Mouse (Mus musculus) brain, embryonic 14.5 days (tissue): ENCODE results near the gene Aen.

ENCODE experiments used
- CTCF ChIP-seq: fragments of 200-500 bp; IDR thresholded peaks from 2 replicates; pipeline ENCODE4 v1.5.1; 2012; ENCODE audit warnings: inconsistent platforms, mild to moderate bottlenecking, moderate library complexity, borderline replicate concordance; ENCODE audit not compliant: insufficient read depth, insufficient read length; ENCODE audit errors: extremely low read depth
- POLR2A ChIP-seq: fragments of 200-500 bp; IDR thresholded peaks from 2 replicates; pipeline ENCODE4 v1.6.1; 2012; ENCODE audit warnings: mild to moderate bottlenecking, inconsistent platforms, borderline replicate concordance; ENCODE audit not compliant: poor library complexity, insufficient read depth, insufficient read length, severe bottlenecking; ENCODE audit errors: extremely low read depth

DNA sequence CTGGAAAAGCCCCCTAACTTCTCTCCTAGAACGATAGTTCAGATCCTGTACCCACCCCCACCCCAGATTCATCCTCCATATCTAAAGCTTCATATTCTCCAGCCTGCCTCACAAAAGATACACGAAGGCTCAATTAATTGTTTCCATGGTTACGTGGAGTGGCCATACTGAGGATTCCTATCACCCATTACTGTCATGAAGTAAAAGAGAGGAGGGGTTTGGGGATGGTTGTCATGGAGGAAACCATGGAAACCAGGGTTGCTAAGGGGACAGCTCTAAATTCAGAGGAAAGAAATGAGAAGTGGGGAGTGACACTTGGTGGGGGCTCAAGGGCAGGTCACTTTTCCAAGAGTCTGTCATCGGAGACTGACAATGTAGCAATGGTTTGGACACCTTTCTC, 9.2 kb upstream of the Aen start:
- TF ChIP-seq CTCF = no peak
- TF ChIP-seq POLR2A = no peak
